In the genomic region with DNA sequence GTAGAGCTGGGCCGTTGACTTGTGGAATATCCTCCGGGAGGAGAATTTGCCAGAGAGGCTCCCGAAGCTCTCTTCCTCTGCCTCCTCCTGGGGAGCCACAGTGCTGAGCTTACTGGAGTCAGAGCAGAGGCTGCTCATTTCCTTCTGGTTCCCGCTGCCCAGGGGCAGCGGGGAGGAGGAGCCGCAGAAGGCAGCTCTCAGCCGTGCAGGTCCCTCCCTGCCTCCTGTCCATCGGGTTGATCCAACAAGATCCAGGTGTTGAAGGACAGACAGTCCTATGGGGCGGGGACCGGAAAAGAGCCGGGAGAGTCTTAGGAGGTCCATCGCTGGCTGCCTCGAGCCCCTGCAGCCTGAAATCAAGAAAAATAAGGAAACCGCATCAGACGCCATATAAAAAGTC, we compare ENCODE assay signal across 17 mouse cellular contexts. TPM values are rescaled to one million over a fixed set of nuclear protein-coding genes. Genes with fewer than 3 reads are reported as not detected.
DNase-seq lines count a peak whose midpoint lies in the region; ATAC-seq and TF ChIP-seq lines count a peak whose summit lies in the region.
"Had no signal": no experiment of that assay in that cellular context is flagged by ENCODE, and none has a peak within 500 bp of the region (broad histone marks: within the 10 kb centered on the region; RNA-seq: fewer than 3 reads in every experiment).

No protein-coding gene starts in this region.

- no peak for ATAC-seq in kidney, postnatal 0 days (replicated peaks; ENCODE audit: low FRiP score, low read depth)
- no peak for ATAC-seq in kidney, embryonic 15.5 days (replicated peaks; ENCODE audit: low FRiP score)
- ATAC-seq in liver, embryonic 13.5 days (ENCODE audit: low read depth) = no peak

- H3K9me3 ChIP-seq in kidney, postnatal 0 days (replicated peaks; ENCODE audit: low read length) = no peaks in the 10 kb centered on the region
- H3K9me3 ChIP-seq in kidney, embryonic 15.5 days (replicated peaks) = no peaks in the 10 kb centered on the region
- no peaks in the 10 kb centered on the region for H3K9me3 ChIP-seq in liver, embryonic 13.5 days (replicated peaks)
- H3K9me3 ChIP-seq: forebrain, embryonic 12.5 days; hindbrain, embryonic 12.5 days; neural tube, embryonic 12.5 days had no signal

- TF ChIP-seq POLR2A in cortical plate, adult 2 months (IDR thresholded peaks at IDR 0.05; ENCODE audit: extremely low read depth, insufficient read depth, low read length) = no peak

- peaks cover 12% of the 10 kb centered on the region for H3K4me1 ChIP-seq in kidney, postnatal 0 days (replicated peaks; ENCODE audit: insufficient read depth, low read length)
- peaks cover 37% of the 10 kb centered on the region for H3K4me1 ChIP-seq in kidney, embryonic 15.5 days
- peaks cover 6% of the 10 kb centered on the region for H3K4me1 ChIP-seq in cortical plate, adult 2 months (ENCODE audit: control insufficient read depth, insufficient read depth, low read length)
- H3K4me1 ChIP-seq in liver, embryonic 13.5 days (replicated peaks) = peaks cover 40% of the 10 kb centered on the region

- peak overlapping the region; percentile 5; the same call in 1 of the 2 replicates for H3K27ac ChIP-seq in kidney, postnatal 0 days
- H3K27ac ChIP-seq in kidney, embryonic 15.5 days = no peak overlapping the region; the same call in 1 of the 2 replicates
- no peak overlapping the region for H3K27ac ChIP-seq in cortical plate, adult 2 months (ENCODE audit: insufficient read depth, low read length)
- no peak overlapping the region for H3K27ac ChIP-seq in liver, embryonic 13.5 days
- H3K27ac ChIP-seq: forebrain, embryonic 12.5 days; hindbrain, embryonic 12.5 days; neural tube, embryonic 12.5 days had no signal

- no peak overlapping the region for H3K9ac ChIP-seq in kidney, postnatal 0 days (ENCODE audit: low read depth, low read length)
- no peak overlapping the region for H3K9ac ChIP-seq in kidney, embryonic 15.5 days
- peak overlapping the region; percentile 99; the same call in 1 of the 2 replicates for H3K9ac ChIP-seq in liver, embryonic 13.5 days

- no peak overlapping the region for H3K4me3 ChIP-seq in kidney, postnatal 0 days (replicated peaks; ENCODE audit: low read depth, low read length)
- H3K4me3 ChIP-seq in kidney, embryonic 15.5 days (replicated peaks) = no peak overlapping the region
- H3K4me3 ChIP-seq in cortical plate, adult 2 months (ENCODE audit: insufficient read depth, low read length) = peak overlapping the region; percentile 16; the same call in 1 of the 2 replicates
- peak overlapping the region; percentile 99; the same call in 1 of the 2 replicates for H3K4me3 ChIP-seq in liver, embryonic 13.5 days (replicated peaks)
- H3K4me3 ChIP-seq: forebrain, embryonic 12.5 days; neural tube, embryonic 12.5 days had no signal

- no peaks in the 10 kb centered on the region for H3K27me3 ChIP-seq in kidney, postnatal 0 days (ENCODE audit: insufficient read depth, low read length)
- H3K27me3 ChIP-seq in kidney, embryonic 15.5 days = no peaks in the 10 kb centered on the region
- H3K27me3 ChIP-seq in liver, embryonic 13.5 days = no peaks in the 10 kb centered on the region
- H3K27me3 ChIP-seq: forebrain, embryonic 12.5 days; hindbrain, embryonic 12.5 days; neural tube, embryonic 12.5 days had no signal

- no peak for TF ChIP-seq CTCF in kidney, postnatal 0 days (IDR thresholded peaks at IDR 0.05; ENCODE audit: low read depth)
- no peak for TF ChIP-seq CTCF in cortical plate, adult 2 months (IDR thresholded peaks at IDR 0.05; ENCODE audit: extremely low read depth, insufficient read depth, low read length)

- intact Hi-C loops in left cerebral cortex, postnatal 4 days (cut with DNase I) = no loop called here

- 80% methylated on average over 15 of the region's 15 CpGs for WGBS in kidney, postnatal 0 days
- 86% methylated on average over 15 of the region's 15 CpGs for WGBS in kidney, embryonic 15.5 days
- WGBS in liver, embryonic 13.5 days (ENCODE audit: insufficient replicate concordance) = 88% methylated on average over 15 of the region's 15 CpGs

- no peak overlapping the region for H3K4me2 ChIP-seq in kidney, postnatal 0 days (ENCODE audit: low read length)
- no peak overlapping the region for H3K4me2 ChIP-seq in kidney, embryonic 15.5 days
- H3K4me2 ChIP-seq in liver, embryonic 13.5 days = peak overlapping the region; percentile 82

- DNase-seq in heart, adult 11 months = peak; percentile 92
- DNase-seq in heart, adult 18-20 months = no peak
- DNase-seq in kidney, postnatal 0 days (ENCODE audit: low spot score) = no peak
- no peak for DNase-seq in liver, embryonic 13.5 days
- no peak for DNase-seq in left cerebral cortex, postnatal 4 days
- no peak for DNase-seq in adipocyte (ENCODE audit: low spot score)
- DNase-seq: cerebellum, adult 9-11 months; gastrocnemius, postnatal 10 days; layer of hippocampus, postnatal 36 days; lung, postnatal 14 days; midbrain, embryonic 14.5 days; spleen, adult 18-20 months had no signal

- 0 out of 2 replicates have a peak, but pooled peaks cover 19% of the 10 kb centered on the region for H3K36me3 ChIP-seq in kidney, postnatal 0 days (ENCODE audit: insufficient read depth, low read length)
- peaks cover 48% of the 10 kb centered on the region for H3K36me3 ChIP-seq in kidney, embryonic 15.5 days
- H3K36me3 ChIP-seq in liver, embryonic 13.5 days = peaks cover 53% of the 10 kb centered on the region

RNA-seq across cellular contexts. Expression of a gene that starts 1.7 kb away (rescaled TPM):
- 10 to 100 TPM; 30.0 to 31.3 TPM for total RNA-seq in heart, adult 18-20 months (2021)
- 14.7 and 15.2 TPM in 2 replicates for polyA plus RNA-seq in kidney, postnatal 0 days (2015; fragmentation: Nextera tagmentation; extraction: Ambion mirVana)
- 16.9 and 17.4 TPM in 2 replicates for polyA plus RNA-seq in kidney, embryonic 15.5 days (2015; fragmentation: Nextera tagmentation; extraction: Ambion mirVana)
- polyA plus RNA-seq in cortical plate, adult 2 months (2012; rRNA removed) = 16.4 and 18.5 TPM in 2 replicates
- 8.6 and 9.4 TPM in 2 replicates for polyA plus RNA-seq in liver, embryonic 13.5 days (2015; fragmentation: Nextera tagmentation; extraction: Ambion mirVana)
- total RNA-seq in left cerebral cortex, postnatal 4 days (2021) = 10 to 100 TPM; 19.3 to 19.6 TPM

RNA-seq across cellular contexts. Expression of a gene that starts 1.8 kb away (rescaled TPM):
- 10 to 100 TPM; 11.4 to 12.9 TPM for total RNA-seq in heart, adult 18-20 months (2021)
- 35.5 and 38.5 TPM in 2 replicates for polyA plus RNA-seq in kidney, postnatal 0 days (2015; fragmentation: Nextera tagmentation; extraction: Ambion mirVana)
- 52.0 and 57.6 TPM in 2 replicates for polyA plus RNA-seq in kidney, embryonic 15.5 days (2015; fragmentation: Nextera tagmentation; extraction: Ambion mirVana)
- 39.1 and 43.0 TPM in 2 replicates for polyA plus RNA-seq in cortical plate, adult 2 months (2012; rRNA removed)
- polyA plus RNA-seq in liver, embryonic 13.5 days (2015; fragmentation: Nextera tagmentation; extraction: Ambion mirVana) = 32.4 and 34.7 TPM in 2 replicates
- 10 to 100 TPM; 35.2 to 36.4 TPM for total RNA-seq in left cerebral cortex, postnatal 4 days (2021)

RNA-seq across cellular contexts. Expression of a gene that starts 25.0 kb away (rescaled TPM):
- total RNA-seq in heart, adult 18-20 months (2021) = 10 to 100 TPM; 57.0 to 58.9 TPM
- 185 and 186 TPM in 2 replicates for polyA plus RNA-seq in kidney, postnatal 0 days (2015; fragmentation: Nextera tagmentation; extraction: Ambion mirVana)
- polyA plus RNA-seq in kidney, embryonic 15.5 days (2015; fragmentation: Nextera tagmentation; extraction: Ambion mirVana) = 196 TPM in 2 replicates
- polyA plus RNA-seq in cortical plate, adult 2 months (2012; rRNA removed) = 104 and 105 TPM in 2 replicates
- polyA plus RNA-seq in liver, embryonic 13.5 days (2015; fragmentation: Nextera tagmentation; extraction: Ambion mirVana) = 164 and 177 TPM in 2 replicates
- total RNA-seq in left cerebral cortex, postnatal 4 days (2021) = 100 to 1,000 TPM; 101 to 104 TPM

RNA-seq across cellular contexts. Expression of a gene that starts 25.1 kb away (rescaled TPM):
- total RNA-seq in heart, adult 18-20 months (2021) = 10 to 100 TPM; 39.3 to 40.2 TPM
- 89.9 and 95.7 TPM in 2 replicates for polyA plus RNA-seq in kidney, postnatal 0 days (2015; fragmentation: Nextera tagmentation; extraction: Ambion mirVana)
- 104 and 106 TPM in 2 replicates for polyA plus RNA-seq in kidney, embryonic 15.5 days (2015; fragmentation: Nextera tagmentation; extraction: Ambion mirVana)
- 74.2 and 92.2 TPM in 2 replicates for polyA plus RNA-seq in cortical plate, adult 2 months (2012; rRNA removed)
- 69.5 and 90.7 TPM in 2 replicates for polyA plus RNA-seq in liver, embryonic 13.5 days (2015; fragmentation: Nextera tagmentation; extraction: Ambion mirVana)
- total RNA-seq in left cerebral cortex, postnatal 4 days (2021) = 100 to 1,000 TPM; 136 to 144 TPM

RNA-seq across cellular contexts. Expression of a gene that starts 26.7 kb away (rescaled TPM):
- total RNA-seq in heart, adult 18-20 months (2021) = 1,000 to 10,000 TPM; 1,105 to 1,150 TPM
- polyA plus RNA-seq in kidney, postnatal 0 days (2015; fragmentation: Nextera tagmentation; extraction: Ambion mirVana) = 678 and 711 TPM in 2 replicates
- polyA plus RNA-seq in kidney, embryonic 15.5 days (2015; fragmentation: Nextera tagmentation; extraction: Ambion mirVana) = 744 and 779 TPM in 2 replicates
- polyA plus RNA-seq in cortical plate, adult 2 months (2012; rRNA removed) = 380 and 392 TPM in 2 replicates
- polyA plus RNA-seq in liver, embryonic 13.5 days (2015; fragmentation: Nextera tagmentation; extraction: Ambion mirVana) = 566 and 569 TPM in 2 replicates
- 100 to 1,000 TPM; 213 to 222 TPM for total RNA-seq in left cerebral cortex, postnatal 4 days (2021)

Comparison
In these comparisons a context has a peak if more than half of its experiments do, and no peak if none do; other contexts are left out.
1. H3K4me3 ChIP-seq: peak in cortical plate, adult 2 months (single experiment) and liver, embryonic 13.5 days (single experiment); none in kidney, postnatal 0 days (single experiment) and kidney, embryonic 15.5 days (single experiment).